Mouse (Mus musculus) gastrocnemius, adult 8-10 months (tissue): ENCODE data around the gene Rps8. TPM values are rescaled to one million over a fixed set of nuclear protein-coding genes. Genes with fewer than 3 reads are reported as not detected.

Experiments used
- microRNA-seq: library from miRNA; unstranded; fragments of <30 nt; microRNA quantifications from one replicate; pipeline ENCODE4 v1.2.0, GENCODE M21; 2022
- total RNA-seq, 4 experiments: library from RNA; stranded (reverse); gene quantifications; 2 replicates each; pipeline ENCODE4 v1.2.4; 2022

Gene Rps8
- total RNA-seq, 4 experiments from 2014 or later, result 486 to 610 (median 547) TPM

Small RNA genes within 50 kb of the gene (microRNA-seq; reads per million reads assigned to microRNA genes)
- not detected for gene Gm22398

Other genes starting within 250 kb of the Rps8 start
- 10 to 100 TPM; 63.0 to 69.1 (median 65.4) TPM for gene Urod, start 161.8 kb downstream of the Rps8 start, total RNA-seq
- 10 to 100 TPM; 11.5 to 19.0 (median 14.5) TPM for gene Hectd3, start 160.9 kb downstream of the Rps8 start, total RNA-seq
- 10 to 100 TPM; 18.3 to 24.1 (median 22.3) TPM for gene Eif2b3, start 136.8 kb downstream of the Rps8 start, total RNA-seq
- gene Ptch2, start 60.2 kb downstream of the Rps8 start, total RNA-seq, result under 1 TPM; 0.22 to 0.76 (median 0.69) TPM
- 1 to 10 TPM; 1.6 to 3.2 (median 1.8) TPM for gene Btbd19, start 30.5 kb downstream of the Rps8 start, total RNA-seq
- not detected for gene Tctex1d4, start 29.4 kb downstream of the Rps8 start, total RNA-seq
- gene Plk3, start 22.3 kb downstream of the Rps8 start, total RNA-seq, result under 1 TPM; 0.29 to 0.89 (median 0.46) TPM
- not detected for gene Kif2c, start 26.4 kb upstream of the Rps8 start, total RNA-seq
- gene Tmem53, start 95.7 kb upstream of the Rps8 start, total RNA-seq, result 1 to 10 TPM; 3.1 to 5.9 (median 4.6) TPM
- not detected for gene Armh1, start 95.9 kb upstream of the Rps8 start, total RNA-seq